Mouse (Mus musculus) kidney, embryonic 16.5 days (tissue): ENCODE measurements around the gene Akap13. TPM values are rescaled to one million over a fixed set of nuclear protein-coding genes. Genes with fewer than 3 reads are reported as not detected.
"Not testable (repeated sequence)": the region's sequence is repeated elsewhere in the genome, so short reads cannot be mapped to it uniquely, and the experiment has no call there.

Source experiments
- ATAC-seq: fragments of 200-750 bp; cut with Nextera tagmentation; 2 replicates; pipeline ENCODE4 v1.8.0; 2017; ENCODE audit warnings: moderate TSS enrichment; ENCODE audit not compliant: low FRiP score, low TSS enrichment
- H3K27ac ChIP-seq: fragments of 300-500 bp; sonication (generic); 2 replicates; pipeline ENCODE4 v1.5.1; 2014; ENCODE audit warnings: low read length
- H3K27me3 ChIP-seq: fragments of 300-500 bp; sonication (generic); 2 replicates; pipeline ENCODE4 v1.6.1; 2014; ENCODE audit warnings: low read length, control low read depth, mixed read lengths; ENCODE audit not compliant: insufficient read depth
- H3K36me3 ChIP-seq: fragments of 300-500 bp; sonication (generic); 2 replicates; pipeline ENCODE4 v1.6.1; 2014; ENCODE audit warnings: low read length, control low read depth, mixed read lengths; ENCODE audit not compliant: insufficient read depth
- H3K4me1 ChIP-seq: fragments of 300-500 bp; sonication (generic); 2 replicates; pipeline ENCODE4 v1.6.1; 2014; ENCODE audit warnings: low read length, control low read depth, mixed read lengths; ENCODE audit not compliant: insufficient read depth
- H3K4me2 ChIP-seq: fragments of 300-500 bp; sonication (generic); replicated peaks from 2 replicates; pipeline ENCODE4 v1.6.1; 2014; ENCODE audit warnings: low read depth, low read length
- H3K4me3 ChIP-seq: fragments of 300-500 bp; sonication (generic); 2 replicates; pipeline ENCODE4 v1.5.1; 2014; ENCODE audit warnings: mild to moderate bottlenecking, low read length
- H3K9ac ChIP-seq: fragments of 300-500 bp; sonication (generic); replicated peaks from 2 replicates; pipeline ENCODE4 v1.6.1; 2014; ENCODE audit warnings: low read length
- H3K9me3 ChIP-seq: fragments of 300-500 bp; sonication (generic); 2 replicates; pipeline ENCODE4 v1.6.1; 2016; ENCODE audit warnings: low read length, control low read depth
- WGBS: fragments of 180-500 bp; shearing (Covaris S2); extraction: QIAGEN DNeasy Blood & Tissue Kit; methylation state at CpG from one replicate; pipeline ENCODE4 v1.1.7; 2014; 5-methylcytosine and 5-hydroxymethylcytosine counted together
- polyA plus RNA-seq: library from polyadenylated mRNA; unstranded; fragments of >200 nt; fragmentation: Nextera tagmentation; extraction: Ambion mirVana; gene quantifications from 2 replicates; pipeline ENCODE4 v1.2.1, GENCODE M21; 2015

Akap13 gene
- polyA plus RNA-seq, 1 experiment from 2014 or later = 35.2 TPM

- no peak for ATAC-seq
- H3K4me2 ChIP-seq = no peak overlapping the region
- H3K36me3 ChIP-seq = peaks cover 65% of the 10 kb centered on the region
- H3K9ac ChIP-seq = no peak overlapping the region
- H3K4me3 ChIP-seq = no peak overlapping the region
- H3K27ac ChIP-seq = no peak overlapping the region
- no peaks in the 10 kb centered on the region for H3K9me3 ChIP-seq
- H3K27me3 ChIP-seq = no peaks in the 10 kb centered on the region
- peaks cover 21% of the 10 kb centered on the region for H3K4me1 ChIP-seq
- WGBS = 78% methylated on average over 14 of the region's 14 CpGs
Measured at GRCm38 (mm10) chr7:75751161-75751803, 295.9 kb downstream of the Akap13 start.

GRCm38 (mm10) chr7:75752442-75753191 is 297.3 kb downstream of the Akap13 start:
- peak; percentile 62; the same call in 1 of the 2 replicates for ATAC-seq
- WGBS = 41% methylated on average over 22 of the region's 22 CpGs

GRCm38 (mm10) chr7:75753192-75753783 is 298.0 kb downstream of the Akap13 start:
- Histone ChIP-seq H3K4me2 (no peak overlapping the region), H3K27ac (no peak overlapping the region), H3K4me3 (no peak overlapping the region), H3K9me3 (no peaks in the 10 kb centered on the region), H3K27me3 (no peaks in the 10 kb centered on the region), H3K9ac (no peak overlapping the region), H3K36me3 (peaks cover 47% of the 10 kb centered on the region), H3K4me1 (peaks cover 21% of the 10 kb centered on the region)
- ATAC-seq = no peak
- WGBS = 51% methylated on average over 12 of the region's 12 CpGs

More at GRCm38 (mm10) chr7:75752442-75753191, 297.3 kb downstream of the Akap13 start:
- peaks cover 21% of the 10 kb centered on the region for H3K4me1 ChIP-seq
- no peak overlapping the region for H3K4me2 ChIP-seq
- H3K4me3 ChIP-seq = no peak overlapping the region
- H3K27me3 ChIP-seq = no peaks in the 10 kb centered on the region
- H3K9me3 ChIP-seq = no peaks in the 10 kb centered on the region
- no peak overlapping the region for H3K9ac ChIP-seq
- 0 out of 2 replicates have a peak overlapping the region, but pooled peaks have one; percentile 44 for H3K27ac ChIP-seq
- peaks cover 54% of the 10 kb centered on the region for H3K36me3 ChIP-seq

GRCm38 (mm10) chr7:75754587-75755499 is 299.5 kb downstream of the Akap13 start:
- 45% methylated on average over 8 of the region's 8 CpGs for WGBS
- Histone ChIP-seq H3K4me3 (no peak overlapping the region), H3K36me3 (peaks cover 32% of the 10 kb centered on the region), H3K9ac (no peak overlapping the region), H3K27me3 (no peaks in the 10 kb centered on the region), H3K4me1 (peaks cover 21% of the 10 kb centered on the region), H3K9me3 (no peaks in the 10 kb centered on the region), H3K27ac (no peak overlapping the region), H3K4me2 (no peak overlapping the region)
- peak; percentile 33; the same call in 1 of the 2 replicates for ATAC-seq

GRCm38 (mm10) chr7:75755861-75756449 is 300.6 kb downstream of the Akap13 start:
- no peaks in the 10 kb centered on the region for H3K27me3 ChIP-seq
- no peak for ATAC-seq
- H3K9ac ChIP-seq = no peak overlapping the region
- H3K27ac ChIP-seq = no peak overlapping the region
- H3K4me2 ChIP-seq = no peak overlapping the region
- no peak overlapping the region for H3K4me3 ChIP-seq
- peaks cover 21% of the 10 kb centered on the region for H3K36me3 ChIP-seq
- H3K9me3 ChIP-seq = no peaks in the 10 kb centered on the region
- peaks cover 21% of the 10 kb centered on the region for H3K4me1 ChIP-seq
- WGBS = 94% methylated on average over 8 of the region's 8 CpGs

GRCm38 (mm10) chr7:75759992-75760514 is 304.7 kb downstream of the Akap13 start:
- no peak for ATAC-seq
- no peaks in the 10 kb centered on the region for H3K9me3 ChIP-seq
- 86% methylated on average over 7 of the region's 7 CpGs for WGBS
- H3K4me2 ChIP-seq = no peak overlapping the region
- 0 out of 2 replicates have a peak, but pooled peaks cover 1% of the 10 kb centered on the region for H3K4me1 ChIP-seq
- no peak overlapping the region for H3K9ac ChIP-seq
- H3K27me3 ChIP-seq = no peaks in the 10 kb centered on the region
- no peak overlapping the region for H3K27ac ChIP-seq
- no peak overlapping the region for H3K4me3 ChIP-seq
- H3K36me3 ChIP-seq = peaks cover 4% of the 10 kb centered on the region; the same call in 1 of the 2 replicates

GRCm38 (mm10) chr7:75760661-75761319 is 305.5 kb downstream of the Akap13 start:
- not testable (repeated sequence) for H3K36me3 ChIP-seq, H3K4me3 ChIP-seq, H3K27me3 ChIP-seq, H3K4me1 ChIP-seq, H3K27ac ChIP-seq, H3K4me2 ChIP-seq, H3K9me3 ChIP-seq, ATAC-seq, H3K9ac ChIP-seq
- 85% methylated on average over 4 of the region's 4 CpGs for WGBS

GRCm38 (mm10) chr7:75762225-75762624 is 306.9 kb downstream of the Akap13 start:
- 75% methylated on average over 2 of the region's 2 CpGs for WGBS
- H3K4me1 ChIP-seq, H3K4me2 ChIP-seq, ATAC-seq, H3K27ac ChIP-seq, H3K9ac ChIP-seq, H3K4me3 ChIP-seq, H3K36me3 ChIP-seq, H3K27me3 ChIP-seq, H3K9me3 ChIP-seq: not testable (repeated sequence)
